Mouse (Mus musculus): ENCODE measurements at regions not wholly inside any gene's neighbourhood (a gene's known extent, or its start where the extent isn't known, plus 50 kb on each side); places are given as distances from the start of the nearest gene placed in this dataset.

- TF ChIP-seq POLR2A (IDR thresholded peaks at IDR 0.05; ENCODE audit: low read depth, low read length) = no peak
- TF ChIP-seq CTCF (IDR thresholded peaks at IDR 0.05; ENCODE audit: extremely low read depth, insufficient read depth, insufficient read length, insufficient replicate concordance) = no peak
- H3K4me3 ChIP-seq (ENCODE audit: extremely low read depth, insufficient read depth, insufficient read length) = no peak overlapping the region
- WGBS = 57% methylated on average over 3 of the region's 3 CpGs
- no peak for DNase-seq (ENCODE audit: low read depth in 1 of 2, low spot score in 2 of 2)
- H3K27ac ChIP-seq (ENCODE audit: insufficient read depth, low read length) = no peak overlapping the region
- no peaks in the 10 kb centered on the region for H3K36me3 ChIP-seq (ENCODE audit: control insufficient read depth, insufficient read depth, low read length)
- no peaks in the 10 kb centered on the region for H3K27me3 ChIP-seq (ENCODE audit: control insufficient read depth, insufficient read depth, low read length)
- no peaks in the 10 kb centered on the region for H3K4me1 ChIP-seq (ENCODE audit: control insufficient read depth, insufficient read depth, insufficient read length)
These were observed 167.3 kb downstream of the Hs3st3b1 start for GRCm38 (mm10) chr11:63754826-63755225.

GRCm38 (mm10) chr11:63758313-63758712 lies 163.8 kb downstream of the Hs3st3b1 start:
- WGBS = 76% methylated on average over 3 of the region's 3 CpGs
- H3K4me1 ChIP-seq (ENCODE audit: control insufficient read depth, insufficient read depth, insufficient read length) = no peaks in the 10 kb centered on the region
- H3K36me3 ChIP-seq (ENCODE audit: control insufficient read depth, insufficient read depth, low read length) = no peaks in the 10 kb centered on the region
- DNase-seq (ENCODE audit: low read depth in 1 of 2, low spot score in 2 of 2) = no peak
- H3K27ac ChIP-seq (ENCODE audit: insufficient read depth, low read length) = no peak overlapping the region
- no peak for TF ChIP-seq POLR2A (IDR thresholded peaks at IDR 0.05; ENCODE audit: low read depth, low read length)
- TF ChIP-seq CTCF (IDR thresholded peaks at IDR 0.05; ENCODE audit: extremely low read depth, insufficient read depth, insufficient read length, insufficient replicate concordance) = no peak
- H3K4me3 ChIP-seq (ENCODE audit: extremely low read depth, insufficient read depth, insufficient read length) = no peak overlapping the region
- H3K27me3 ChIP-seq (ENCODE audit: control insufficient read depth, insufficient read depth, low read length) = no peaks in the 10 kb centered on the region

GRCm38 (mm10) chr11:63761561-63761960 lies 160.5 kb downstream of the Hs3st3b1 start:
- no peaks in the 10 kb centered on the region for H3K27me3 ChIP-seq (ENCODE audit: control insufficient read depth, insufficient read depth, low read length)
- H3K27ac ChIP-seq (ENCODE audit: insufficient read depth, low read length) = no peak overlapping the region
- TF ChIP-seq POLR2A (IDR thresholded peaks at IDR 0.05; ENCODE audit: low read depth, low read length) = no peak
- TF ChIP-seq CTCF (IDR thresholded peaks at IDR 0.05; ENCODE audit: extremely low read depth, insufficient read depth, insufficient read length, insufficient replicate concordance) = no peak
- H3K36me3 ChIP-seq (ENCODE audit: control insufficient read depth, insufficient read depth, low read length) = no peaks in the 10 kb centered on the region
- H3K4me1 ChIP-seq (ENCODE audit: control insufficient read depth, insufficient read depth, insufficient read length) = no peaks in the 10 kb centered on the region
- no peak for DNase-seq (ENCODE audit: low read depth in 1 of 2, low spot score in 2 of 2)
- H3K4me3 ChIP-seq (ENCODE audit: extremely low read depth, insufficient read depth, insufficient read length) = no peak overlapping the region
- WGBS = 89% methylated on average over 6 of the region's 6 CpGs

GRCm38 (mm10) chr11:63767631-63768250 lies 154.3 kb downstream of the Hs3st3b1 start:
- no peaks in the 10 kb centered on the region for H3K4me1 ChIP-seq (ENCODE audit: control insufficient read depth, insufficient read depth, insufficient read length)
- H3K27me3 ChIP-seq (ENCODE audit: control insufficient read depth, insufficient read depth, low read length) = no peaks in the 10 kb centered on the region
- WGBS = 79% methylated on average over 10 of the region's 10 CpGs
- DNase-seq (ENCODE audit: low read depth in 1 of 2, low spot score in 2 of 2) = no peak
- H3K4me3 ChIP-seq (ENCODE audit: extremely low read depth, insufficient read depth, insufficient read length) = no peak overlapping the region
- H3K27ac ChIP-seq (ENCODE audit: insufficient read depth, low read length) = no peak overlapping the region
- H3K36me3 ChIP-seq (ENCODE audit: control insufficient read depth, insufficient read depth, low read length) = no peaks in the 10 kb centered on the region
- TF ChIP-seq POLR2A (IDR thresholded peaks at IDR 0.05; ENCODE audit: low read depth, low read length) (no peak), CTCF (IDR thresholded peaks at IDR 0.05; ENCODE audit: extremely low read depth, insufficient read depth, insufficient read length, insufficient replicate concordance) (no peak)

GRCm38 (mm10) chr11:63769738-63770137 lies 152.4 kb downstream of the Hs3st3b1 start:
- no peaks in the 10 kb centered on the region for H3K36me3 ChIP-seq (ENCODE audit: control insufficient read depth, insufficient read depth, low read length)
- DNase-seq (ENCODE audit: low read depth in 1 of 2, low spot score in 2 of 2) = no peak
- no peak overlapping the region for H3K4me3 ChIP-seq (ENCODE audit: extremely low read depth, insufficient read depth, insufficient read length)
- H3K27ac ChIP-seq (ENCODE audit: insufficient read depth, low read length) = no peak overlapping the region
- no peaks in the 10 kb centered on the region for H3K27me3 ChIP-seq (ENCODE audit: control insufficient read depth, insufficient read depth, low read length)
- H3K4me1 ChIP-seq (ENCODE audit: control insufficient read depth, insufficient read depth, insufficient read length) = no peaks in the 10 kb centered on the region
- TF ChIP-seq POLR2A (IDR thresholded peaks at IDR 0.05; ENCODE audit: low read depth, low read length) (no peak), CTCF (IDR thresholded peaks at IDR 0.05; ENCODE audit: extremely low read depth, insufficient read depth, insufficient read length, insufficient replicate concordance) (no peak)
- 99% methylated on average over 2 of the region's 2 CpGs for WGBS

- TF ChIP-seq CTCF (IDR thresholded peaks at IDR 0.05; ENCODE audit: extremely low read depth, insufficient read depth, insufficient read length, insufficient replicate concordance) (no peak), POLR2A (IDR thresholded peaks at IDR 0.05; ENCODE audit: low read depth, low read length) (no peak)
- no peaks in the 10 kb centered on the region for H3K36me3 ChIP-seq (ENCODE audit: control insufficient read depth, insufficient read depth, low read length)
- no peak overlapping the region for H3K27ac ChIP-seq (ENCODE audit: insufficient read depth, low read length)
- no peak overlapping the region for H3K4me3 ChIP-seq (ENCODE audit: extremely low read depth, insufficient read depth, insufficient read length)
- H3K27me3 ChIP-seq (ENCODE audit: control insufficient read depth, insufficient read depth, low read length) = no peaks in the 10 kb centered on the region
- no peaks in the 10 kb centered on the region for H3K4me1 ChIP-seq (ENCODE audit: control insufficient read depth, insufficient read depth, insufficient read length)
- DNase-seq (ENCODE audit: low read depth in 1 of 2, low spot score in 2 of 2) = no peak
- WGBS = 86% methylated on average over 6 of the region's 6 CpGs
These were observed 146.7 kb downstream of the Hs3st3b1 start for GRCm38 (mm10) chr11:63775382-63775781.

GRCm38 (mm10) chr11:63779371-63779770 lies 142.7 kb downstream of the Hs3st3b1 start:
- 75% methylated on average over 6 of the region's 6 CpGs for WGBS
- TF ChIP-seq CTCF (IDR thresholded peaks at IDR 0.05; ENCODE audit: extremely low read depth, insufficient read depth, insufficient read length, insufficient replicate concordance) (no peak), POLR2A (IDR thresholded peaks at IDR 0.05; ENCODE audit: low read depth, low read length) (no peak)

More at GRCm38 (mm10) chr11:63779371-63779770, 142.7 kb downstream of the Hs3st3b1 start:
- DNase-seq (ENCODE audit: low read depth in 1 of 2, low spot score in 2 of 2) = no peak
- Histone ChIP-seq H3K36me3 (ENCODE audit: control insufficient read depth, insufficient read depth, low read length) (no peaks in the 10 kb centered on the region), H3K4me1 (ENCODE audit: control insufficient read depth, insufficient read depth, insufficient read length) (no peaks in the 10 kb centered on the region), H3K27me3 (ENCODE audit: control insufficient read depth, insufficient read depth, low read length) (no peaks in the 10 kb centered on the region), H3K4me3 (ENCODE audit: extremely low read depth, insufficient read depth, insufficient read length) (no peak overlapping the region), H3K27ac (ENCODE audit: insufficient read depth, low read length) (no peak overlapping the region)

Measured in spleen, adult 2 months (tissue).